Mouse (Mus musculus): Measurements from ENCODE around the gene Gm10490. TPM values are rescaled to one million over a fixed set of nuclear protein-coding genes. Genes with fewer than 3 reads are reported as not detected.
"Not testable (repeated sequence)": the region's sequence is repeated elsewhere in the genome, so short reads cannot be mapped to it uniquely, and the experiment has no call there.

Gm10490 gene
- polyA plus RNA-seq, 1 experiment: not detected

DNA sequence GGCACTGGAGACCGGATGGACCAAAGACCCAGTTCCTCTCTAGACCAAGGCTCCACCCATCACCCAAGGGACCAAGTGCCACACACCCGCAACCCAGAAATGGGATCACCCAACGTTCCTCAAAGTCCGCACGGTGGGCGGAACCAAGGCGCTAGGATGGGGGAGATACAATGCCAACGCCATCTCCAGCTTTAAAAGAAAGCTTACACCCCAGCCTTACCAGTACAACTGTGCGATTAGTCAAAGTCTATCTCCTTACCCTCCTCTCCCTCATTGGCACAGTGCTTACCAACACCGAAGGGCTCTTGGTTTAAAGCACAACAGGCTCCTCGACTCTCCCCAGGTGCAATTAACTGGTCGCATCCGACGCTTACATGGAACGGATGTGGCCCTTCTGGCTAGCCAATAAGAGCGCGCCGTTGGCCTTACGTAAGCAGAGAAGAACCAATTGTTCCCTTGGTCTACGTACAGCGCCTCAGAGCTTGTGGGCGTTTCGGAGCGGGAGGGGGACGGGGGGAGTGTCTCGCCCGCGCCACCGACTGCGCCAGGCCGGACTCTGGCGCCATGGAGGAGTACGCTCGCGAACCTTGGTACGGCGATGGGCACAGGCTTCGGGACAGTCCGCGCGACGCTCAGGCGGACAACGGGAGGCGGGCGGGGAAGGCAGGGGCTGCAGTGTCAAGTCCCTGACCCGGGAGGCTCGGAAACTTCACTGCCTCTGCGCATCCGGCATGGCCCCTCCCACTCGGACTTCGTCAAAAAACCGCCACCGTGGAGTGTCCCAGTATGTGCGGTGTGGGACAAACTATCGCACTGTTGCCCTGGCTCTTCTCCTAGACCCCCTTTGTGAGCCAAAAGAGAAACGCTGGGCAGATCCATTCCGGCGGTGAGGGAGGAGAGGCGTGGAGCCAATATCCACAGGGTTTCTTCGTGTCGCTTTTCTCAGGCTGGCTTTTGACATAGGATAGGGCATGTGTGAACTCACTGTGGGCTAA is 10.2 kb upstream of the Gm10490 start, which contains the start of the genes Pqbp1 and Timm17b:
TSS of gene Pqbp1 (minus strand) at position 390 of the 995 bp plus-strand sequence.
TSS of gene Timm17b (plus strand) at position 478 of the 995 bp plus-strand sequence.
- Histone ChIP-seq H3K4me3 (ENCODE audit: control insufficient read depth, insufficient read depth, low read length) (peak within 1 kb of the TSS; percentile 100), H3K4me1 (replicated peaks; ENCODE audit: control insufficient read depth, insufficient read depth, low read length) (0 out of 2 replicates have a peak, but pooled peaks cover 2% of the 10 kb centered on the region), H3K27ac (ENCODE audit: control insufficient read depth, insufficient read depth, low read length) (peak within 1 kb of the TSS; percentile 96), H3K27me3 (ENCODE audit: control insufficient read depth, insufficient read depth, low read length) (no peaks in the 10 kb centered on the region), H3K36me3 (ENCODE audit: control insufficient read depth, insufficient read depth, low read length) (peaks cover 15% of the 10 kb centered on the region; the same call in 1 of the 2 replicates)
- 3% methylated on average over 62 of the region's 62 CpGs for WGBS
- TF ChIP-seq POLR2A (IDR thresholded peaks at IDR 0.05; ENCODE audit: control insufficient read depth, extremely low read depth, insufficient read depth, low read length, poor library complexity) (peak; percentile 55; the same call in 1 of the 2 replicates), CTCF (IDR thresholded peaks at IDR 0.05; ENCODE audit: borderline replicate concordance, control insufficient read depth, extremely low read depth, insufficient read depth, low read length, poor library complexity) (no peak)
- DNase-seq: peak; percentile 84

DNA sequence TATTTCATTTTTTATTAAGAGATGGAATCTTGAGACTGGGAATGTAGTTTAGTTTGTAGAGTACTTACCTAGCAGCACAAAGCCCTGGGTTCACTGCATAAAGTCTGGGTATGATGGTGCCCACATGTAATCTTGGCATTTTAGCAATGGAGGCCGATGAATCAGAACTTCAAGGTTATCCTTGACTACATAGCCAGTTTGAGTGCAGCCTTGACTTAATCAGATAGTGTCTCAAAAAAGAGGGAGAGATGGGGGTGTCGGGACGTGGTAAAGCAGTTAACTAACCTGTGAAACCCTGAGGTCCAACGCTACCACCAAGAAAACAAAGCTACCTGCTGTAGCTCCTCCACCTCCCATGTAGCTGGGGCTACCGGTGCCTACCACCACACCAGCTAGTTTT is 4.9 kb upstream of the Gm10490 start:
- no peak for TF ChIP-seq CTCF (IDR thresholded peaks at IDR 0.05; ENCODE audit: borderline replicate concordance, control insufficient read depth, extremely low read depth, insufficient read depth, low read length, poor library complexity)
- no peak for TF ChIP-seq POLR2A (IDR thresholded peaks at IDR 0.05; ENCODE audit: control insufficient read depth, extremely low read depth, insufficient read depth, low read length, poor library complexity)
- Histone ChIP-seq H3K36me3 (ENCODE audit: control insufficient read depth, insufficient read depth, low read length) (no peaks in the 10 kb centered on the region), H3K27ac (ENCODE audit: control insufficient read depth, insufficient read depth, low read length) (no peak overlapping the region), H3K27me3 (ENCODE audit: control insufficient read depth, insufficient read depth, low read length) (no peaks in the 10 kb centered on the region), H3K4me1 (replicated peaks; ENCODE audit: control insufficient read depth, insufficient read depth, low read length) (0 out of 2 replicates have a peak, but pooled peaks cover 2% of the 10 kb centered on the region), H3K4me3 (ENCODE audit: control insufficient read depth, insufficient read depth, low read length) (no peak overlapping the region)
- DNase-seq: no peak
- 96% methylated on average over 5 of the region's 5 CpGs for whole genome bisulfite sequencing

DNA sequence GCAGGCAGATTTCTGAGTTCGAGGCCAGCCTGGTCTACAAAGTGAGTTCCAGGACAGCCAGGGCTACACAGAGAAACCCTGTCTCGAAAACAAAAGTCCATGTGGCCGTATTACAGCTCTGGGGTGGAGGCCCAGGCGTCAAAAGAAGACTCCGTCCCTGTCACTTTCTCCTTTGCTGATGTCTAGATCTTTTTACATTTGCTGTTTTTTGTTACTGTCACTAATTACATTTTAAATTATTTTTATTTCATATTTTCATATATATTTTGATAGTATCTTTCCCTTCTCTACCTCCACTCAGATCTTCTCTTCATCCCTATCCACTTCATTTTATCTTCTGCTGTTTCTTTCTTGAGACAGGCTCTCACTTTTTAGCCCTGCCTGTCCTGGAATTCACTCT is 1.6 kb upstream of the Gm10490 start, which contains the start of gene Gm10491:
TSS of gene Gm10491 (minus strand) at position 101 of the 400 bp plus-strand sequence.
- Histone ChIP-seq H3K27ac (ENCODE audit: control insufficient read depth, insufficient read depth, low read length) (no peak within 1 kb of the TSS), H3K4me1 (replicated peaks; ENCODE audit: control insufficient read depth, insufficient read depth, low read length) (no peaks in the 10 kb centered on the region), H3K4me3 (ENCODE audit: control insufficient read depth, insufficient read depth, low read length) (no peak within 1 kb of the TSS), H3K27me3 (ENCODE audit: control insufficient read depth, insufficient read depth, low read length) (no peaks in the 10 kb centered on the region), H3K36me3 (ENCODE audit: control insufficient read depth, insufficient read depth, low read length) (no peaks in the 10 kb centered on the region)
- no peak for TF ChIP-seq POLR2A (IDR thresholded peaks at IDR 0.05; ENCODE audit: control insufficient read depth, extremely low read depth, insufficient read depth, low read length, poor library complexity)
- TF ChIP-seq CTCF (IDR thresholded peaks at IDR 0.05; ENCODE audit: borderline replicate concordance, control insufficient read depth, extremely low read depth, insufficient read depth, low read length, poor library complexity): no peak
- 100% methylated on average over 5 of the region's 5 CpGs for WGBS
- no peak for DNase-seq

DNA sequence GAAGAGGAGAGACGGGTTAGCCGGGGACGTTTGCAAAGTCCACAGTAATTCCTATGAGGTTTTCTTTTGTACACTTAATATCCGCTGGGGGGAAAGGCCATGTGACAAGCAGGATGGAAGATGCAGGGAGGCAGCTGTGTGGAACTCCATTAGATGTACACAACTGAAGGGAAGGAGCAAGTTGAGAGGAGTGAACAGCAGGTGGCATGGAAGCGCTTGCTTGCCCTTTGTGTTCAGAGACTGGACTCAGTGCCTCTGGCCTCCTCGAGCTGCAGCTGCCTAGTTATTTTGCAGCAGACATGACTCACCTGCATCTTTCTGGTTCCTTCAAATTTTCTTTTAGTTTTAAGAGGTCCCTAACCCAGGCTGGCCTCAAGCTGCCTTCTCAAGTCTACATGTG is 1.1 kb downstream of the Gm10490 start:
- Histone ChIP-seq H3K36me3 (ENCODE audit: control insufficient read depth, insufficient read depth, low read length) (no peaks in the 10 kb centered on the region), H3K27ac (ENCODE audit: control insufficient read depth, insufficient read depth, low read length) (no peak overlapping the region), H3K27me3 (ENCODE audit: control insufficient read depth, insufficient read depth, low read length) (no peaks in the 10 kb centered on the region), H3K4me3 (ENCODE audit: control insufficient read depth, insufficient read depth, low read length) (no peak overlapping the region), H3K4me1 (replicated peaks; ENCODE audit: control insufficient read depth, insufficient read depth, low read length) (no peaks in the 10 kb centered on the region)
- no peak for DNase-seq
- no peak for TF ChIP-seq POLR2A (IDR thresholded peaks at IDR 0.05; ENCODE audit: control insufficient read depth, extremely low read depth, insufficient read depth, low read length, poor library complexity)
- TF ChIP-seq CTCF (IDR thresholded peaks at IDR 0.05; ENCODE audit: borderline replicate concordance, control insufficient read depth, extremely low read depth, insufficient read depth, low read length, poor library complexity): no peak
- 77% methylated on average over 6 of the region's 6 CpGs for WGBS

DNA sequence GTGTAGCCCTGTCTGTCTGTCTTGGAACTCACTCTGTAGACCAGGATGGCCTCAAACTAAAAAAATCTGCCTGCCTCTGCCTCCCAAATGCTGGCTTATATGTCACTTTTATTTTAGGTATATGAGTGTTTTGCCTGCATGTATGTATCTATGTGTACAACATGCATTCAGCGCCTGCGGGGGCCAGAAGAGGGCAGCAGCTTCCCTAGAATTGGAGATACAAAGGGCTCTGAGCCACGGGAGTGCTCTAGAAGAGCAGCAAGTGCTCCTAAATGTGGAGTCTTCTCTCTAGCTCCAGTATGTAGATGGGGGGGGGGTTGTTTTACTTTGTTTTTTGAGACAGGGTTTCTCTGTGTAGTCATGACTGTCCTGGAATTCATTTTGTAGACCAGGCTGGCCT is 6.3 kb downstream of the Gm10490 start:
- not testable (repeated sequence) for H3K4me1 ChIP-seq (replicated peaks; ENCODE audit: control insufficient read depth, insufficient read depth, low read length); H3K4me3 ChIP-seq (ENCODE audit: control insufficient read depth, insufficient read depth, low read length); H3K27me3 ChIP-seq (ENCODE audit: control insufficient read depth, insufficient read depth, low read length); H3K36me3 ChIP-seq (ENCODE audit: control insufficient read depth, insufficient read depth, low read length); H3K27ac ChIP-seq (ENCODE audit: control insufficient read depth, insufficient read depth, low read length)
- WGBS: 12% methylated on average over 3 of the region's 3 CpGs
- DNase-seq: peak; percentile 24

DNA sequence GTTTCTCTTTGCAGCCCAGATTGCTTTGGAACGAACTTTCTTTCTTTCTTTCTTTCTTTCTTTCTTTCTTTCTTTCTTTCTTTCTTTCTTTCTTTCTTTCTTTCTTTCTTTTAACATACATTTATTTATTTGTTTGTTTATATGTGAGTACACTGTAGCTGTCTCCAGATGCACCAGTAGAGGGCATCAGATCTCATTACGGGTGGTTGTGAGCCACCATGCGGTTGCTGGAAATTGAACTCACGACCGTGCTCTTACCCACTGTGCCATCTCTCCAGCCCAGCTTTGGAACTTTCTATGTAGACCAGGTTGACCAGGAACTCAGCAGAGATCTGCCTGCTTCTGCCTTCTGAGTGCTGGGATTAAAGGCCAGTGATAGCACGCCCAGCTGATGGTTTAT is 8.6 kb downstream of the Gm10490 start:
- 65% methylated on average over 6 of the region's 6 CpGs for WGBS
- not testable (repeated sequence) for H3K4me3 ChIP-seq (ENCODE audit: control insufficient read depth, insufficient read depth, low read length); DNase-seq; H3K27ac ChIP-seq (ENCODE audit: control insufficient read depth, insufficient read depth, low read length); H3K36me3 ChIP-seq (ENCODE audit: control insufficient read depth, insufficient read depth, low read length); H3K4me1 ChIP-seq (replicated peaks; ENCODE audit: control insufficient read depth, insufficient read depth, low read length); H3K27me3 ChIP-seq (ENCODE audit: control insufficient read depth, insufficient read depth, low read length)

Measured in thymus, adult 2 months (tissue).